Mouse (Mus musculus) small intestine, adult 10 weeks (tissue): ENCODE results near the gene Cd300ld4. TPM values are rescaled to one million over a fixed set of nuclear protein-coding genes. Genes with fewer than 3 reads are reported as not detected.

Experiments
- polyA plus RNA-seq: library from polyadenylated mRNA; stranded (reverse); fragments of 350-450 nt; fragmentation: Illumina TruSeq; extraction: RNeasy Lipid Tissue Mini Kit (QIAGEN cat#74804); gene quantifications from one replicate; pipeline ENCODE4 v1.2.3, GENCODE M21; 2014; ENCODE audit warnings: low replicate concordance

Cd300ld4 gene
- polyA plus RNA-seq = not detected

GRCm38 (mm10) chr11:115026912-115027311, at the start of gene Cd300ld4:
TSS of gene Cd300ld4 (minus strand) at chr11:115027012.

GRCm38 (mm10) chr11:115062077-115062476, 35.3 kb upstream of the Cd300ld4 start, which contains the start of gene Cd300e:
TSS of gene Cd300e (minus strand) at chr11:115062177.

GRCm38 (mm10) chr11:115048259-115048658, 21.4 kb upstream of the Cd300ld4 start, which contains the start of gene Cd300ld3:
TSS of gene Cd300ld3 (minus strand) at chr11:115048409.

GRCm38 (mm10) chr11:115037669-115038068, 10.9 kb upstream of the Cd300ld4 start, which contains the start of gene Cd300ld5:
TSS of gene Cd300ld5 (minus strand) at chr11:115037769.

DNA sequence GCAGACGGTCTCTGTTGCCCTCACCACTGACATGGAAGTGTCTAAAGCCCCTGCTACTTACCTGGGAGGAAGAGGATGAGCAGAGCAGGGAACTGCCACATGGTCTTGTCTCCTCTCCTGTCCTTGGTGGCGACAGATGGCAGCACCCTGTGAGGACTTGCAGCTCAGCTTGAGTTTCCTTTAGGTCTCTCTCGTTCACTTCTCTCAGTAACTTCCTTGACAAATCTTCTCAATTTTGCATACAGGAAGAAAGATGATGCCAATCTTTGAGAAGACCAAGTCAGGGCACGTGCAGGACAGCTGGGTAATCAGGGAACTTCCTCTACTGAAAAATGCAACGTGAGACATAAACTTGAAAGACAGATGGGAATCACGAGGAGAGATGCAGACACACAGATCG, 10.7 kb downstream of the Cd300ld4 start, which contains the start of gene Cd300ld2:
Cd300ld2 (minus strand) TSS at position 101 of the 400 bp plus-strand sequence.

DNA sequence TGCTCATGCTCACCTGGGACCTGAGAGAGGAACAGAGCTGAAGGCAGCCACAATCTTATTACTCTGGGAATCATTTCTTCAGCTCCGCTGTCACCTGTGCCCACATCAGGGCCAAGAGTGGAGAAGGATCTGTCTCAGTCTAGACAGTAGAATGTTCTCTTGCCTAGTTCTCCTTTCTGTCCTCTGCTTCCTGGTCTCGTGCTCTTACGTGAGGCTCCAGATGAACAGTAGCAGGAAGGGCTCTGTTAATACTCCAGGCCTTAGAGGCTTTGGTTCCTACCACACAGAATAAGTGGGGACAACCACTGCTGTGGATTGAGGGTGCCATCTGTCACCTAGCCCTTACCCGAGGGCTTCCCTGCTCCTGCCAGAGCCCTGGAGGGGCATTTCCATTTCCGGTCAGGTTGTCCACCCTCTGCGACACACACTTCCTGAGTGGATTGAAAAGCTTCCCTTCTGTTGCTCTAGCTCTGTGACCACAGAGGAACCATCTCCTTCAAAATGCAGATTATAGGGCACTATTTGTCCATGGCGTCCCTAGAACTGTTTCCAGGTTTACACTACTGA, 25.3 kb downstream of the Cd300ld4 start, which contains the start of gene Cd300c2:
Cd300c2 (minus strand) TSS at position 407 of the 567 bp plus-strand sequence.

GRCm38 (mm10) chr11:114989793-114990192, 37.0 kb downstream of the Cd300ld4 start, which contains the start of gene Cd300ld:
TSS of gene Cd300ld (minus strand) at chr11:114989922.

Other genes with a start within 250 kb of the Cd300ld4 start
- not detected for gene Btbd17, start 231.1 kb downstream of the Cd300ld4 start, polyA plus RNA-seq
- gene Gpr142, start 228.1 kb downstream of the Cd300ld4 start, polyA plus RNA-seq = not detected
- 0.33 TPM for gene Gprc5c, start 175.9 kb downstream of the Cd300ld4 start, polyA plus RNA-seq
- gene Cd300a, start 137.0 kb downstream of the Cd300ld4 start, polyA plus RNA-seq = 6.1 TPM
- gene Cd300lb, start 92.6 kb downstream of the Cd300ld4 start, polyA plus RNA-seq = not detected
- gene Cd300c, start 57.9 kb downstream of the Cd300ld4 start, polyA plus RNA-seq = not detected
- 1.8 TPM for gene Cd300ld, start 37.1 kb downstream of the Cd300ld4 start, polyA plus RNA-seq
- 0.67 TPM for gene Cd300c2, start 25.1 kb downstream of the Cd300ld4 start, polyA plus RNA-seq
- not detected for gene Cd300ld2, start 10.8 kb downstream of the Cd300ld4 start, polyA plus RNA-seq
- not detected for gene Cd300ld5, start 10.8 kb upstream of the Cd300ld4 start, polyA plus RNA-seq
- gene Cd300ld3, start 21.4 kb upstream of the Cd300ld4 start, polyA plus RNA-seq = not detected
- 0.59 TPM for gene Cd300e, start 35.2 kb upstream of the Cd300ld4 start, polyA plus RNA-seq
- 1.3 TPM for gene Rab37, start 64.4 kb upstream of the Cd300ld4 start, polyA plus RNA-seq
- gene Cd300lf, start 107.0 kb upstream of the Cd300ld4 start, polyA plus RNA-seq = 3.8 TPM
- 85.9 TPM for gene Slc9a3r1, start 136.3 kb upstream of the Cd300ld4 start, polyA plus RNA-seq
- gene Tmem104, start 160.5 kb upstream of the Cd300ld4 start, polyA plus RNA-seq = 0.26 TPM
- not detected for gene Nat9, start 160.8 kb upstream of the Cd300ld4 start, polyA plus RNA-seq
- not detected for gene Grin2c, start 240.2 kb upstream of the Cd300ld4 start, polyA plus RNA-seq